Mouse (Mus musculus) myocyte (in vitro differentiated cells): ENCODE measurements around the gene Aurkaip1.

Source experiments
- MYOD1 ChIP-seq, 3 experiments: IDR thresholded peaks; one replicate each; pipeline ENCODE4 v1.6.1; 2011; ENCODE audit warnings: control low read depth in 2 of 3, low read depth in 2 of 3, mild to moderate bottlenecking in 2 of 3, moderate library complexity in 1 of 3; ENCODE audit not compliant: insufficient read length in 2 of 3, control insufficient read depth in 1 of 3
- POLR2A ChIP-seq: IDR thresholded peaks from one replicate; pipeline ENCODE4 v1.6.1; 2011; ENCODE audit warnings: low read depth, mild to moderate bottlenecking, control low read depth, moderate library complexity; ENCODE audit not compliant: insufficient read length
- POLR2AphosphoS2 ChIP-seq: IDR thresholded peaks from one replicate; pipeline ENCODE4 v1.6.1; 2011; ENCODE audit warnings: low read depth, control low read depth; ENCODE audit not compliant: insufficient read length
- USF1 ChIP-seq: IDR thresholded peaks from one replicate; pipeline ENCODE4 v1.6.1; 2011; ENCODE audit warnings: low read depth, mild to moderate bottlenecking, control low read depth, moderate library complexity

DNA sequence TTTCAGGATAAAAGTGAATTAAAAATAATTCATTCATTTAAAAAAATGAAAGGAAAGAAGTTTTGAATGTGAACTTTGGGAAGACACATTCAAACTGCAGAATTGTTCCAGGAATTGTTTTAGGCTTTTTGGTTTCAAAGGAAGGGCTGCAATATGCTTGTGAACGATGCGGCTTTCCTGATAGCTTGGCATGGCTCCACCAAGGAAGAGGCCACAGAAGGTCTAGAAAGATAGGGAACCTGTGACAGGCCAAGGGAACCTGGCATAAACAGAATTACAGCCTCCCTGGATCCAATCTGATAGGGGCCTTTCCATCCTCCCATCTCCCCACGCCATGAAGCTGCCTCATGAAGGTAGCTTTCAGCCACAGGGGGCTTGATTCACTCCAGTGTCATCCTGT is 42.8 kb upstream of the Aurkaip1 start:
- TF ChIP-seq POLR2A (no peak), POLR2AphosphoS2 (no peak), USF1 (no peak), MYOD1 (IDR thresholded peaks at IDR 0.05; ENCODE audit: control insufficient read depth in 1 of 3, insufficient read length in 2 of 3, low read depth in 2 of 3) (no peak)
